ENCODE assay signal across 8 mouse cellular contexts in the genomic region with DNA sequence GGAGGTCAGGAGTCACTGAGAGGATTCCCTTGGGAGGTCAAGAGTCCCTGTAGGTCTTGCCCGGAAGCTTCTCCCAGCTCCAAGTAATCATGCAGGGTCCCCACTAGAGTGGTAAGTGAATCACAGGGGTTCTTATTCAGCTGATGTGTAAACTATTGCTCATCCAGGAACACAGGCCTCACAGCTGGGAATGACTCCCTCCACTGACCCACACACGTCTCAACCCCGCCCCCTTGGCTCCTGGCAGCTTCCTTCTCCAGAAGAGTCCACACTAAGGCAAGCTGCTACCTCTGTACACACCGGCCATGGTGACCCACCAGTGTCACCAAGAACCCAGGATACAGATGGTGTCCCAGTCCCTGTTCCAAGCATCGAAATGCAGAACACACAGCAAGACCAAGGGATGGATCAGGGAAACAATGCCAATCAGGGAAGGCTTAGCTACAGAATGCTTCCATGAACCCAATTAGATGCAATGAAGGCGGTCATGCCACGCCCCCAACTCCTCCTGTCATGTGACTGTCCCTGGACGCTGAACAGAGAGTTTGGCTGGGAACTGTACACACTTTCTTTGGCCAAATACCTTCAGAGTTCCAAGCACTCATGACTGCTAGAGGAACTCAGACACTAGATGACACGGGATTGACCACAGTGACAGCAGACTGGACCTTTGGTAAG. TPM values are rescaled to one million over a fixed set of nuclear protein-coding genes. Genes with fewer than 3 reads are reported as not detected.
A peak's percentile ranks its signal among the peaks of the same experiment; 100 is the strongest.
DNase-seq lines count a peak whose midpoint lies in the region.

No protein-coding gene starts in this region.

- peak; percentile 41 to 44 for DNase-seq in cerebellum, postnatal 10 days
- no peak for DNase-seq in cerebellum, postnatal 36 days
- peak; percentile 91 for DNase-seq in 3T3-L1 (ENCODE audit: low read depth, low spot score)
- DNase-seq in gastrocnemius, adult 18-20 months (ENCODE audit: low spot score): peak; percentile 74
- DNase-seq in kidney, adult 9 months: peak; percentile 85
- peak; percentile 92 for DNase-seq in lung, postnatal 36 days
- DNase-seq in ovary, postnatal 10 days (ENCODE audit: low spot score): no peak
- DNase-seq in thymus, postnatal 36 days: no peak

RNA-seq across cellular contexts. Expression of a gene that starts 18.0 kb away (rescaled TPM):
- 1 to 10 TPM; 7.2 to 7.7 TPM for total RNA-seq in gastrocnemius, adult 18-20 months (2021)

RNA-seq across cellular contexts. Expression of a gene that starts 27.8 kb away (rescaled TPM):
- total RNA-seq in gastrocnemius, adult 18-20 months (2021): not detected

Comparison
In these comparisons a context has a peak if more than half of its experiments do, and no peak if none do; other contexts are left out.
1. DNase-seq: peak in cerebellum, postnatal 10 days (2 of 2), 3T3-L1 (single experiment), gastrocnemius, adult 18-20 months (single experiment), kidney, adult 9 months (single experiment) and lung, postnatal 36 days (single experiment); none in cerebellum, postnatal 36 days (0 of 2), ovary, postnatal 10 days (single experiment) and thymus, postnatal 36 days (0 of 2).